Mouse (Mus musculus): Measurements from ENCODE around the gene Cnih3. TPM values are rescaled to one million over a fixed set of nuclear protein-coding genes. Genes with fewer than 3 reads are reported as not detected.
A peak's percentile ranks its signal among the peaks of the same experiment; 100 is the strongest.

The Cnih3 gene
- polyA plus RNA-seq, 1 experiment from 2014 or later: 0.17 TPM

DNA sequence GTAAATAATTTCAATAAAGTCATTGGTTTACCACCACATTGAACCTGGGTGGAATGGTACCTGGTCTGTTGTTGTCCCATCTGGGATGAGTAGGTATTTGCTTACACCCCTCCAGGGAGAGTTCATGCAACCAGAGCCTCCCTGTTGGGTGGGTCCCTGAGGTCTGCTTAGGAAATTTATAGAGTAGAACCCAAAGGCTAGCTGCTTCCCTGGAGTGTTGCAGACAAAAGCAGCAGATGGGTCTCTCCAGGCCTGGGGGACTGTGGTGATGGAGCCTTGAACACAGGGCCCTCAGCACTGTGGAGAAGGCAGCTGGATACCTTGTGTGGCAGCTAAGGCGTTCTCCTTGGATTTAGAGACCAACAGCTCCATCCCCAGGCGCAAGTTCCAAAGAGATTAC lies 40.1 kb downstream of the Cnih3 start:
- Histone ChIP-seq H3K27me3 (ENCODE audit: insufficient read depth, low read length) (no peaks in the 10 kb centered on the region), H3K9me3 (ENCODE audit: low read length) (peaks cover 12% of the 10 kb centered on the region), H3K36me3 (ENCODE audit: insufficient read depth, low read length) (no peaks in the 10 kb centered on the region), H3K4me2 (replicated peaks; ENCODE audit: low read depth, low read length) (no peak overlapping the region), H3K4me3 (ENCODE audit: low read length) (no peak overlapping the region), H3K9ac (replicated peaks; ENCODE audit: low read length) (no peak overlapping the region), H3K4me1 (ENCODE audit: insufficient read depth, low read length) (no peaks in the 10 kb centered on the region), H3K27ac (ENCODE audit: low read length) (no peak overlapping the region)
- 94% methylated on average over 2 of the region's 2 CpGs for WGBS
- no peak for ATAC-seq (ENCODE audit: low FRiP score, low TSS enrichment)

DNA sequence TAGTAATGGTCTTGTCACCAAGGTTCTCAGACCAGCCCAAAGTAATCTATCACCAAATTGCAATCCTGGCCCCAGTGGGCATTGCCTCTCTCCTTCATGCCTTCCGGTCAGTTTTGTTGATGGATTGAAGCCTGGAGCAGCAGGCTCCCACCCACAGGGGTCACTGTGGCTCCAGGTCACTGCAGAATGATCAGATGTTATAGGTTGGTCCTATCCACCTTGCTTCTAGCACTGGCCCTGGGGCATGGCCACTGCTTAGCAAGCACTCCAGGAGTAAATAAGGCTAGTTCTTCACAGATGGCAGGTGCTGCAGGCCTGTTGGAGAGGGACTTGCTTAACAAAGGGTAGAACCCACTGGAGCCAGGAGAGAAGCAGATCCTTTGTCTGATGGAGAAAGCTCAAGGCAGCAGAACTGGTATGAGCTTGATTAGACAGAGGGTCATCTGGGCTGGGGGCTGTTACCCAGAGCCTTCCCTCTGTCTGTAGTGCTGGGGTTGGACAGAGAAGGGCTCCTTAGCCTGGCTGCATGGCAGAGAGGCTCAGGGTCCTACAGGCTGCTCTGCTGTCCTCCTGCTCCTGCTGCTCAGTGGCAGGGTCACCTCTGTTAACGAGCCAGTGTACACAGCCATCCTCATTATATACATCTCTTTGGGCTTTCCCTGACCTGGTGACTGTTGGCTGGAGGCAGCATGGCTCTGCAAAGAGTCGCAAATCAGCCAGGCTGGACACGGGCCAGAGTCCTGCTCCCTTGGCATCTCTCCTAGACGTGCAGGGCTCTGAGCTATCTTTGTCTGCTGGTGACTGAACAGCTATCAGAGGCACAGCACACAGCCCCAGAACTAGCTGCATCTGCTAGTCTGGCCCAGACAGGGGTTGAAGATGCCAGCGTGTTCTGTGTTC lies 41.1 kb downstream of the Cnih3 start:
- peak; percentile 46; the same call in 1 of the 2 replicates for ATAC-seq (ENCODE audit: low FRiP score, low TSS enrichment)
- H3K36me3 ChIP-seq (ENCODE audit: insufficient read depth, low read length): no peaks in the 10 kb centered on the region
- WGBS: 29% methylated on average over 6 of the region's 6 CpGs

DNA sequence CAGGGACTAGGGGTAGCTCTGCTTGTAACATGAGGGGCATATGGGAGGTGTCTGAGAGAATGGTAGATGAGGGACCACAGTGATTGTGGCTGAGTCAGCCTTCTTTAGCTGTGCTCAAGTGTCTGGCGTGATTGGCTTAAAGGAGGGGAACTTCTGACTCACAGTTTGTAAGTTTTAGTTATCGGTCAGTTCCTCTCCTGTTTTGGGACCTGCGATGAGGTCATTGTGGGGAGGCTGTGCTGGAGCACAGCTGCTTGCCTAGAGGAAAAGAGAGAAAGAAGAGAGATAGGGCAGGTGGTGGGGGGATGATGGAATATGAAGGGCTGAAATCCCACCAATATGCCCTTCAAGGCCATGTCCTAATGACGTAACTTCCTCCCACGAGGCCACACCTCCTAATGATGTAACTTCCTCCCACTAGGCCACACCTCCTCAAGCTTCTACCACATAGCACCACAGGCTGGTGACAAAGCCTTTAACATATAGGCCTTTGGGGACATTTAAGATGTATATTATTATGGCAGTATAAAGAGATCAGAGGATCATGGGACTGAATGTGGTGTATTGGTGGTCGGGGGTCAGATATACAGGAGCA lies 42.9 kb downstream of the Cnih3 start:
- Histone ChIP-seq H3K4me3 (ENCODE audit: low read length) (no peak overlapping the region), H3K27ac (ENCODE audit: low read length) (no peak overlapping the region), H3K4me1 (ENCODE audit: insufficient read depth, low read length) (no peaks in the 10 kb centered on the region), H3K36me3 (ENCODE audit: insufficient read depth, low read length) (no peaks in the 10 kb centered on the region), H3K4me2 (replicated peaks; ENCODE audit: low read depth, low read length) (no peak overlapping the region), H3K27me3 (ENCODE audit: insufficient read depth, low read length) (no peaks in the 10 kb centered on the region), H3K9ac (replicated peaks; ENCODE audit: low read length) (no peak overlapping the region), H3K9me3 (ENCODE audit: low read length) (no peaks in the 10 kb centered on the region)
- ATAC-seq (ENCODE audit: low FRiP score, low TSS enrichment): no peak
- WGBS: 90% methylated on average over 6 of the region's 6 CpGs

More for the DNA sequence above, 41.1 kb downstream of the Cnih3 start:
- Histone ChIP-seq H3K27ac (ENCODE audit: low read length) (no peak overlapping the region), H3K9ac (replicated peaks; ENCODE audit: low read length) (no peak overlapping the region), H3K27me3 (ENCODE audit: insufficient read depth, low read length) (no peaks in the 10 kb centered on the region), H3K4me1 (ENCODE audit: insufficient read depth, low read length) (no peaks in the 10 kb centered on the region), H3K4me2 (replicated peaks; ENCODE audit: low read depth, low read length) (no peak overlapping the region), H3K9me3 (ENCODE audit: low read length) (peaks cover 4% of the 10 kb centered on the region; the same call in 1 of the 2 replicates), H3K4me3 (ENCODE audit: low read length) (no peak overlapping the region)

DNA sequence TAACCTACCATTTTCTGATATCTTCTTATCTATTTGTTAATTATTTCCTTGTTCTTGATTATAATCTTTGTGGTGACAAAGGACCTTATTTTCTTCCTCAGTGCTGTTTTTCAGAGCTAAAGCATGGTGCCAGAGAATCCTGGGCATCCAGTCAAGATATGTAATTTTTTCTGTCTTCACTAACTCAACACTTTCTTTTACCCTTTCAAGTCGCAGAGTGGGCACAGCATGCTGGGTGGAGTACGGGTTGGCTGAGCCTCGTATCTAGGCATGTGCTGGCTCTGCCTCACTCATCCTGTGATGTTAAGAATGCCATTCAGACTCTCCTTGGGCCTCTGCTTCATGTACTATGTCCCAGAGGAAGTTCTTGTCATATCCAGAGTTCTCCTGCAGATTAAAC lies 46.8 kb downstream of the Cnih3 start:
- ATAC-seq (ENCODE audit: low FRiP score, low TSS enrichment): no peak
- 82% methylated on average over 3 of the region's 3 CpGs for WGBS

DNA sequence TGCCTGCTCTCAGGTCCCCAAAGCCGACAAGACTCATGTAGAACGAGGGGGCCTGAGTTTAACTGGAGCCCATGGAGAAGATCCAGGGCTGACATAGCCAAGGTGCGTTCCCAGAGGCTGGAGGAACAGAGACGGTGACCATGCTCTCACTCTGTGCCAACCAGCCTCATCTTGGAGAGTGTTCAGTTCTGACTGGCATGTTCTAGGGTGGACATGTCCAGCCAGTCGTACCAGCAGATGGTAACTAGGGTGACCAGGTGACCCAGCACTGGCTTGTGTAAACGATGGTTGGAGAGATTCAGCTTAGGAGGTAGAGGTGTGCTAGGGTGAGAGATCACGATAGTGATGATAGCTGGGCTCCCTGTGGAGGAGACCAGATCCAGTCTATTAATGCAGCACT lies 50.6 kb downstream of the Cnih3 start:
- WGBS: 83% methylated on average over 7 of the region's 7 CpGs
- Histone ChIP-seq H3K27ac (ENCODE audit: low read length) (no peak overlapping the region), H3K9ac (replicated peaks; ENCODE audit: low read length) (no peak overlapping the region), H3K4me3 (ENCODE audit: low read length) (no peak overlapping the region), H3K4me1 (ENCODE audit: insufficient read depth, low read length) (no peaks in the 10 kb centered on the region), H3K9me3 (ENCODE audit: low read length) (no peaks in the 10 kb centered on the region), H3K27me3 (ENCODE audit: insufficient read depth, low read length) (no peaks in the 10 kb centered on the region), H3K4me2 (replicated peaks; ENCODE audit: low read depth, low read length) (no peak overlapping the region), H3K36me3 (ENCODE audit: insufficient read depth, low read length) (no peaks in the 10 kb centered on the region)
- no peak for ATAC-seq (ENCODE audit: low FRiP score, low TSS enrichment)

More for the DNA sequence above, 46.8 kb downstream of the Cnih3 start:
- no peaks in the 10 kb centered on the region for H3K9me3 ChIP-seq (ENCODE audit: low read length)
- no peak overlapping the region for H3K9ac ChIP-seq (replicated peaks; ENCODE audit: low read length)
- no peak overlapping the region for H3K4me3 ChIP-seq (ENCODE audit: low read length)
- H3K4me1 ChIP-seq (ENCODE audit: insufficient read depth, low read length): no peaks in the 10 kb centered on the region
- H3K36me3 ChIP-seq (ENCODE audit: insufficient read depth, low read length): no peaks in the 10 kb centered on the region
- no peak overlapping the region for H3K27ac ChIP-seq (ENCODE audit: low read length)
- H3K4me2 ChIP-seq (replicated peaks; ENCODE audit: low read depth, low read length): no peak overlapping the region
- no peaks in the 10 kb centered on the region for H3K27me3 ChIP-seq (ENCODE audit: insufficient read depth, low read length)

DNA sequence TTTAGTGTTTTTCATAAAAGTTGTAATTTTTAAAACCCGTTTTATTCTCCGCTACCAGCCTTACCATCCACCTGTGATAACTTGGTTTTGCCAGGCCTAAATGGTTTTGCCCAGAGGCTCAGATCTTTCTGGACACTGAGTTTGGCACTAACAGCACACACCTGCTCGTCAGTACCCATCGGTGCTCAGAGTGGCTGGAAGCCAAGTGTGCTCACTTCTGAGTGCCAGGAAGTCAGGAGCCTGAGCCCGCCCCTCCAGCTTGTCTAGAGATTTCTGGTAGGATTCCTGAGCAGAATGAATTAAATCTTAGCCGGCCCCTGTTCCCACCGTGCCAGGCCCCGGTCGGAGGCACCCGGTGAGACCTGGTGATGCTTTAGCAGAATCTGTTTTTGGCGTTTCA lies 54.9 kb downstream of the Cnih3 start:
- no peaks in the 10 kb centered on the region for H3K36me3 ChIP-seq (ENCODE audit: insufficient read depth, low read length)
- no peak overlapping the region for H3K27ac ChIP-seq (ENCODE audit: low read length)
- H3K4me1 ChIP-seq (ENCODE audit: insufficient read depth, low read length): no peaks in the 10 kb centered on the region
- no peaks in the 10 kb centered on the region for H3K27me3 ChIP-seq (ENCODE audit: insufficient read depth, low read length)
- ATAC-seq (ENCODE audit: low FRiP score, low TSS enrichment): no peak
- WGBS: 87% methylated on average over 11 of the region's 11 CpGs
- H3K9me3 ChIP-seq (ENCODE audit: low read length): no peaks in the 10 kb centered on the region
- H3K4me3 ChIP-seq (ENCODE audit: low read length): no peak overlapping the region
- H3K9ac ChIP-seq (replicated peaks; ENCODE audit: low read length): no peak overlapping the region
- H3K4me2 ChIP-seq (replicated peaks; ENCODE audit: low read depth, low read length): no peak overlapping the region

DNA sequence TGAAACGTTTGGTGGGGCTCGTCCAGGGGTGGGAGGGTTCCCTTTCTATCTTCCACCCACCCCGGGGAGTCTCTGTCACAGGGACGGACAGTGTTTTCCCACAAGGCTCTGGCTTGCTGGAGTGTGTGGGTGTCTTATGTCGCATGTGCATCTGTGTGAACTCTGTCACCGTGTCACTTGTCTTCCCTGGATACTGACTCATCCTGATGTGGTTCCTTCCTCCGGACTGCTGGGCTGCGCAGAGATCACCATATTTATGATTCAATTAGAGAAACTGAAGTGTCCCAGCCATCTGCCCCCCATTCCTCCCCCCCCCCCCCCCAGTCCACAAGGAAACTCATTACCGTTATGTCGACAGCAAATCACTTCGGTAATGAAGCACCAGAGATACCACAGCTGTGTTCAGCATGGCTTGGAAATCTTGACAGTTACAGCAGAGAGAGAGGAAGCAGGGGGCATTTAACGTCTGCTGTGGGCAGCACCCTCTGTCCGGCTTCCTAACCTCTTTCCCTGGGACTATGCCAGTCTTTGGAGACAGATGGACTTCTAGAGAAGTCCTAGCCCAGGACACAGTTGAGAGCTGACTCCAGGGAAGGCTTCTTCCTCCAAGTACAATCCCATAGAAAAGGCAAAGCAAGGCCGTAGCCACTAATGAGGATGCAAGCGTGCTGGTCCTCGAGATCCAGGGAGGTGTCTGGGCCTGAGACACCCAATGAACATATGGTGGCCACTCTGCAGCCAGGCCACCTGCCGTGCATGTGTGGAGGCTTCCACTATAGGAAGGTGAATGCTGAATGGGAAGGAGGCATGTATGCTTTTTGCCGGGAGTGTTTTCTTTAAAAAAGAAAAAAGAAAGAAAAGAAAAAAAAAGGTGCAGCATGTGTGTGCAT lies 55.9 kb downstream of the Cnih3 start:
- 43% methylated on average over 18 of the region's 18 CpGs for WGBS
- Histone ChIP-seq H3K9ac (replicated peaks; ENCODE audit: low read length) (no peak overlapping the region), H3K4me2 (replicated peaks; ENCODE audit: low read depth, low read length) (no peak overlapping the region), H3K27ac (ENCODE audit: low read length) (no peak overlapping the region), H3K4me3 (ENCODE audit: low read length) (no peak overlapping the region), H3K9me3 (ENCODE audit: low read length) (no peaks in the 10 kb centered on the region), H3K27me3 (ENCODE audit: insufficient read depth, low read length) (no peaks in the 10 kb centered on the region), H3K36me3 (ENCODE audit: insufficient read depth, low read length) (no peaks in the 10 kb centered on the region), H3K4me1 (ENCODE audit: insufficient read depth, low read length) (no peaks in the 10 kb centered on the region)
- no peak for ATAC-seq (ENCODE audit: low FRiP score, low TSS enrichment)

DNA sequence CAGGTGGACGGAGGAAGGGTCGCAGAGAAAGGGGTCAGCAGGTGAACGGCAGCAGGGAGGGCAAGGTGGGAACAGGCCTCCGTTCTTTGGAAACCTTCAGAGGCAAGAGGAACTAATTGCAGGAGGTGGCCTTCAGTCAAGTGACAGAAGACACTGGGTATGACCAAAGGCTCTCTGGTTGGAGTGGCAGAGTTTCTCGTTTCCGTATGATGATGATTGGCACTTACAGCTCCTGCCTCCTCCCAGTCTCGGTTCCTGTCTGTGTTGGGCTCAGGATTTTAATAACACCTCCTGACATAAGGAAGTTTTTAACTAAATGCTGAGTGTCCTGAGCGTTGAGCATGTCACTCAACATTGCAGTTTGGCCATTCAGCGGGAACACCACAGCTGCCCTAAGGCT lies 57.3 kb downstream of the Cnih3 start:
- 81% methylated on average over 9 of the region's 9 CpGs for WGBS

DNA sequence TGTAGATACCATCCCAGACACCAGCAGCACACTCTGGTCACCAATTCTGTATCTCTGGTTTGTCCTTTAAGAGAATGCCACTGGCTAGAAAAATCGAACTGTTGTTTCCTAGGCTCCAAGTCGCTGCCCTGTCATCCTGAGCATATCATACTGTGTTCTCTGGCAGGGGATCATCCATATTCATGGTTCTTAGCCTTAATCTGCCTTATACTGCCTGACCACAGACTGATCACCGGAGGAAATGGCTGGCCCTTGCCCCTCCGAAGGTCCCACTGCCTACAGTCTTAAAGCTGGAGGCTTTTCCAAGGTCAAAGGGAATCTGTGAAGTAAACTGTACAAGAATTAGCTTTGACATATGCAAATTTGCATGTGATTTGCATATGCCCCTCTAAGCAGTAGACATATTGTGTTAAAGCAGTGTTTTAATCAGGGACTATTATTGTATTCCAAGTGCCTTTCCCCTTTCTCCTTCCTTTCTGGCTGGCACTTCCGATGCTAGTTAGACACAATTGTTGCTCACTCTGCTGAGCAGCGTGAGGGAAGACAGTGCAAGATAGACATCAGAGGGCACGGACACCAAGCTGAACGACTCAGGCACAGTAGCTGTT lies 58.3 kb downstream of the Cnih3 start:
- H3K27ac ChIP-seq (ENCODE audit: low read length): no peak overlapping the region
- no peaks in the 10 kb centered on the region for H3K9me3 ChIP-seq (ENCODE audit: low read length)
- 78% methylated on average over 8 of the region's 8 CpGs for WGBS
- H3K27me3 ChIP-seq (ENCODE audit: insufficient read depth, low read length): no peaks in the 10 kb centered on the region
- no peak overlapping the region for H3K9ac ChIP-seq (replicated peaks; ENCODE audit: low read length)
- no peak for ATAC-seq (ENCODE audit: low FRiP score, low TSS enrichment)
- no peaks in the 10 kb centered on the region for H3K36me3 ChIP-seq (ENCODE audit: insufficient read depth, low read length)
- H3K4me3 ChIP-seq (ENCODE audit: low read length): no peak overlapping the region
- H3K4me1 ChIP-seq (ENCODE audit: insufficient read depth, low read length): no peaks in the 10 kb centered on the region
- no peak overlapping the region for H3K4me2 ChIP-seq (replicated peaks; ENCODE audit: low read depth, low read length)

More for the DNA sequence above, 57.3 kb downstream of the Cnih3 start:
- no peaks in the 10 kb centered on the region for H3K27me3 ChIP-seq (ENCODE audit: insufficient read depth, low read length)
- H3K9ac ChIP-seq (replicated peaks; ENCODE audit: low read length): no peak overlapping the region
- no peaks in the 10 kb centered on the region for H3K4me1 ChIP-seq (ENCODE audit: insufficient read depth, low read length)
- no peak overlapping the region for H3K27ac ChIP-seq (ENCODE audit: low read length)
- no peak overlapping the region for H3K4me2 ChIP-seq (replicated peaks; ENCODE audit: low read depth, low read length)
- no peak for ATAC-seq (ENCODE audit: low FRiP score, low TSS enrichment)
- no peak overlapping the region for H3K4me3 ChIP-seq (ENCODE audit: low read length)
- no peaks in the 10 kb centered on the region for H3K9me3 ChIP-seq (ENCODE audit: low read length)
- no peaks in the 10 kb centered on the region for H3K36me3 ChIP-seq (ENCODE audit: insufficient read depth, low read length)
